Mouse (Mus musculus): Measurements from ENCODE around the gene Dscam.

The Dscam gene

GRCm38 (mm10) chr16:97105266-97105665, 65.3 kb downstream of the Dscam start:
- no peak for DNase-seq (ENCODE audit: low read depth, low spot score)

GRCm38 (mm10) chr16:97103046-97103445, 67.5 kb downstream of the Dscam start:
- no peak for DNase-seq (ENCODE audit: low read depth, low spot score)

DNA sequence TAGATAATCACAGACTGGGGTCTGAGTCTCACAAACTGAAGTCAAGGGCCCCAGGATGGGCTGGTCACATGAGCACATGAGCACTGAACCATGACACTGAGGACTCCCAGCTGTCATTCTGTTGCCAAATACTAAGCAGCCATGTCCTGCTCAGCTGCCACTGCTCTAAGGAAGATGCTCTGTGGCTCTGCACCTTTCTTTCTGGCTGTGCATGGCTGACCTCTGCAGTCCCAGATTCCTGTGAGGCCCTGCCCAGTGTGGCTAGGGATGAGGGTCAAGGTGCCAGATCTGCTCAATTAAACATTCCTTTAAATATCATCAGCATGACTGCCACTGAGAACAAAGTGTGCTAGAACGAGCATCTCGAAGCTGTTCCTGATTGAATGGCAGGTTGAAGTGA, 70.5 kb downstream of the Dscam start:
- DNase-seq (ENCODE audit: low read depth, low spot score) = no peak

DNA sequence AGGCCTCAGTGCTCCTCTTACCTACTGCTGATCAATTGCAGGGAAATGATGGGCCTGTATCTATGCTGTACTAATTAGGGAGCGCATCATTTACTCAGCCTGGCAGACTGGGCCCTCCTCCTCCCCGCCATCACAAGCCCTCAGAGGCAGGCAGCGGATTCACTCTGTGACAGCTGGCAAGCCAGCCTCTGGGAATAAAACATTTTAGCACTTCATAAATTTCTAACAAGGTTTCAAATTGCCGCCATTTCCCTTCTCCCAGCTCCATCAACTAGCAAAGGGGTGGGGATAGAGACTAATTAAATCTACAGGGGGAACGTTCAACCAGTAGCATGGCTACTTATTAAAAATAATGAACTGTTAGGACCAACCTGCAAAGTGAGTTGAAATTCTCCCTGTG, 72.0 kb downstream of the Dscam start:
- DNase-seq (ENCODE audit: low read depth, low spot score) = peak; percentile 20

DNA sequence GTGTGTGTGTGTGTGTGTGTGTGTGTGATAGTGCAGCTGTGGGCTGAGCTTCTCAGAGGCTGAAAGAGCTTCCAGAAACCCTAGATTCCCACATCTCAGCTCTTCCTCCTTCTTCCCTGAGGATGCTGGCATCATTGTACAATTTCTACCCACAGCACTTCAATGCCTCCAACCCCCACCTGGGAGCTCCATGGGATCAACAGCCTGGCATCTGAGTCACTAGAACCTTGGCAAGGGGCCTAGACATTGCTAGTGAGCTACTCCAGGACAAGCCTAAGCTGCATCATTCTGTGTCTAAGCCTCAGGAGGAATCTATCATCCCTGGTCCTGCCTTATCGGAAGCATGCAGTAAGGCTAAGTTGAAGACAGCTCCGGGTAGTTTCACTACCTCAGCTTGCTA, 73.8 kb downstream of the Dscam start:
- no peak for DNase-seq (ENCODE audit: low read depth, low spot score)

- no peak for DNase-seq (ENCODE audit: low read depth, low spot score)
These were observed 75.1 kb downstream of the Dscam start for GRCm38 (mm10) chr16:97095496-97095895.

DNA sequence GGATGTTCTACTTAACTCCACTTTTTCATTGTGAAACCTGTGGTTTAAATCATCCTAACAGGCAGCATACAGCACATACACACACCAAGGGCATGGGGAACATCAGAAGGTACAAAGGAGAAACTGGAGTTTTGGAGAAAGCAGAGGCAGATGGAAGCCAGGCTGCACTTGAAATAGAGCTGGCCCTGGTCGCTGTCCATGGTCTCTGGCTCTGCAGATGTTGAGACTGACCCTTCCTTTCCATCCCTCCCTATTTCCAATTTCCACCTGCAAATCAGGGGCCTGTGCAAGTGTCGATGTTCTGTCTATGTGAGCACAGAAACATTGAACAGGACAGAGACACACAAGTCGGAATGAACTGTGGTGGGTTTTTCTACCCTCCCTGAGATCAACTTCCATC, 81.2 kb downstream of the Dscam start:
- no peak for DNase-seq (ENCODE audit: low read depth, low spot score)

DNA sequence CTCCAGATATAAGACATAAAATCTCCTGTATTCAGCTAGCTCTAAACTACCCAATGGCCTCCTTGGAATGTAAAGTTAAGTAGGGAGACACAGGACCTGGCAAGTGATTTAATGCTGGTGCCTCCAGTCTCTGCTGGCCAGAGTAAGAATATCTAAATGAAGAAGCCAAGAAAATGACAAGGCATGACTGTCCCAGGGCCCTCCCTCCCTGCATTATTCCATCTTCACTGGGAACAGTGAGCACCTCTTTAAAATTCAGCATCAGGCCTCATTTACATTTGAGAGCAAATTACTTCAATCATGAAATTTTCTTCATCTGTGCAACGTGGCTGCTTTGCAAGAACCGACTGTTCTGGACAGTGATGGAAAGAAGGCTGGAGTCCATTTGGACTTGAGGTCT, 86.9 kb downstream of the Dscam start:
- no peak for DNase-seq (ENCODE audit: low read depth, low spot score)

- no peak for DNase-seq (ENCODE audit: low read depth, low spot score)
These were observed 94.5 kb downstream of the Dscam start for GRCm38 (mm10) chr16:97075920-97076572.

GRCm38 (mm10) chr16:97075137-97075902, 95.2 kb downstream of the Dscam start:
- DNase-seq (ENCODE audit: low read depth, low spot score) = no peak

- DNase-seq (ENCODE audit: low read depth, low spot score) = no peak
These were observed 96.7 kb downstream of the Dscam start for GRCm38 (mm10) chr16:97073847-97074246.

- no peak for DNase-seq (ENCODE audit: low read depth, low spot score)
These were observed 97.9 kb downstream of the Dscam start for GRCm38 (mm10) chr16:97072624-97073023.

DNA sequence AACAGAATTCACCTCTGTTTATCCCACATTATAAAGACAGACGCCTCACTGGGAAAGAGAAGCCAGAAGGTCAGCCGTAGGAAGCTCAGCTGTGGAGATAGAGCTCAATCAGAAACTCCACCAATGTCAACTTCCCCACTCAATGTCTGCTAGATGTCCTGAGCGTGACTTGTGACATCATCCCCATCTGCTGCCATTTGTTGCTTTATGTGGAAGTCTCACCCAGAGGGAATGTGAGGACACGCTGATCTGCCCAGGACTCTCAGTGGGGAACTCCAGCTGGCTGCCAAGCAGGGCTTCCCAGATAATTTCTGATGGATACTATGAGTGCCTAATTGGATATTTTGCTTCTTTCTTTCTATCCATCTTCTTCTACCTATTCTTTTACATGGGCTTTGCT, 103.7 kb downstream of the Dscam start:
- no peak for DNase-seq (ENCODE audit: low read depth, low spot score)

- DNase-seq (ENCODE audit: low read depth, low spot score) = no peak
These were observed 108.3 kb downstream of the Dscam start for GRCm38 (mm10) chr16:97062207-97062606.

GRCm38 (mm10) chr16:97061390-97061789, 109.2 kb downstream of the Dscam start:
- DNase-seq (ENCODE audit: low read depth, low spot score) = peak; percentile 34

DNA sequence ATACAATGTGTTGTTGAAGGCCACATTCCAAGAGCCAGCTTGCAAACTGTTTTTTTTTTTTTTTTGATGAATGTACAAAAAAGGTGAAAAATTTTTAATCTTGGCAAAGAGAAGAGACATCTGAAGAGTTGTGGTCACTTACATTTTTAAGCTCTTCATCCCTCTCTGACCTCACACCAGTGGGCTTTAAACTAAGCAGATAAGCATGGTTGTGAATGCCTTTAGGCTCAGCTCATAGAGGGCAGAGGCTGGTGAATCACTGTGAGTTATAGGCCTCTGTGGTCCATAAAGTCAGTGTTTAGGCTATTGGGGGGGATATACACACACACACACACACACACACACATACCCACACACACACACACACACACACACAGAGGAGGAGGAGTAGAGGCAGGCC, 109.8 kb downstream of the Dscam start:
- no peak for DNase-seq (ENCODE audit: low read depth, low spot score)

DNA sequence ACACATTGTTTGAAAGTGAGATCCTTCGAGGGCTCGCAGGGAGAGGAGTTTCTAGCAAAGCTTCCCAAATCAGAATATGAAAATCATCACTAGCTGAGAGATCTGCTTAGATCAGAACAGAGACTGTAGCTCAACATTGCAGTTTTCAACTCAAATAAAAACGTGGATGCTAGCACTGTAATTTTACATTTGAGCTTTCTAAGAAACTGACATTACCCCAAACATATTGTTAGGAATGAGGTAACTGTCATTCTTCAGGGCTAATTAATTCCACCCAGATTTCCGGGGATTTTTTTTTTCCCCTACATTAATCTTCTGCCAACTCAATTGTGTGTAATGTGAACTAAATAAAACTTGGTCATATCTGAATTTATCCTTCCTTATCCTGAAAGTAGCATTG, 110.3 kb downstream of the Dscam start:
- peak; percentile 42 for DNase-seq (ENCODE audit: low read depth, low spot score)

- no peak for DNase-seq (ENCODE audit: low read depth, low spot score)
These were observed 135.3 kb downstream of the Dscam start for GRCm38 (mm10) chr16:97035271-97035670.

GRCm38 (mm10) chr16:97033540-97034058, 137.0 kb downstream of the Dscam start:
- DNase-seq (ENCODE audit: low read depth, low spot score) = no peak

DNA sequence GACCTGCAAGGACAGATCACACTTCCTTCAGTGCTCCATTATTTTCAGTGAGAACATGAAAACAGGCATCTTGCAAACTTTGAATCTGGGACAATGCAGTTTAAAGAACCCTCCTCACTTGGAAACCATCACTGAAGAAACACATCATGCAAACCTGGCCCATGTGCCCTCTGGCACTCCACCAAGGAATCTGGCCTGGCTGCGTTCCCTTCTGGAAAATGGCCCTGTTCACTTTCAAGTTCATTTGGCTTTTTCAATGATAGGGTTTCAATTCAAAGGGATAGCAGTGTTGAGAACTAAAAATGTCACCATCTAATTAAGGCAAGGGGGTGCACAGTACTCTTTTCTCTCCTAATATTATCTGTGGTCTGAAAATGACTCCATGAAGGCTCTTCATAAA, 142.9 kb downstream of the Dscam start:
- no peak for DNase-seq (ENCODE audit: low read depth, low spot score)

- no peak for DNase-seq (ENCODE audit: low read depth, low spot score)
These were observed 143.7 kb downstream of the Dscam start for GRCm38 (mm10) chr16:97026803-97027202.

DNA sequence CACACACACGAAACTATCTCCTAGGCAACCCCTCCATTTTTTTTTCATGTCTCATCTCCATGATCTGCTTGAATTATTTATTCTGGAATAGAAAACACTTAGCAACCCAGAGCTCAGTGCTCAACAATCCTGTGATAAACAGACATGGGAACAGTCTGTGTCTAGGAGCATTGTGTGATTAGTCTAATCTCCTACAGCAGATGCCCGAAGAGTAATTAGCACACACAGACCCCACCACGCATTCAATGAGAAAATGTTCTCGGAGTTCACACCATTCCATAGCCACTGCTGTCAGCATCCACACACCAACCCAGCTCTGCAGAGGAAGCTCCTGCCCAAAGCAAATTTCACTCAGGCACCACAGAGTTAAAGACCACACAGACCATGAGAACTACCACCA, 146.1 kb downstream of the Dscam start:
- no peak for DNase-seq (ENCODE audit: low read depth, low spot score)

GRCm38 (mm10) chr16:97021496-97021895, 149.1 kb downstream of the Dscam start:
- DNase-seq (ENCODE audit: low read depth, low spot score) = no peak

Data from brain, embryonic 18.5 days (tissue).